Comparison of ENCODE assay signal across 18 mouse cellular contexts in genomic region chr13:43260731-43261130, GRCm38 (mm10). TPM values are rescaled to one million over a fixed set of nuclear protein-coding genes. Genes with fewer than 3 reads are reported as not detected.
A peak's percentile ranks its signal among the peaks of the same experiment; 100 is the strongest.
DNase-seq lines count a peak whose midpoint lies in the region; ATAC-seq and TF ChIP-seq lines count a peak whose summit lies in the region.
"Had no signal": no experiment of that assay in that cellular context is flagged by ENCODE, and none has a peak within 500 bp of the region (broad histone marks: within the 10 kb centered on the region; RNA-seq: fewer than 3 reads in every experiment).

No protein-coding gene starts in this region.

- no peak overlapping the region for H3K9ac ChIP-seq in midbrain, embryonic 11.5 days (ENCODE audit: low read length)
- H3K9ac ChIP-seq in midbrain, embryonic 14.5 days (replicated peaks; ENCODE audit: low read length), result no peak overlapping the region
- peak overlapping the region; percentile 44; the same call in 1 of the 2 replicates for H3K9ac ChIP-seq in liver, embryonic 13.5 days
- H3K9ac ChIP-seq in kidney, embryonic 15.5 days, result no peak overlapping the region
- no peak overlapping the region for H3K9ac ChIP-seq in forebrain, embryonic 12.5 days
- H3K9ac ChIP-seq: limb, embryonic 12.5 days had no signal

- 81% methylated on average over 6 of the region's 6 CpGs for whole genome bisulfite sequencing in midbrain, embryonic 11.5 days
- 86% methylated on average over 6 of the region's 6 CpGs for WGBS in midbrain, embryonic 14.5 days
- WGBS in liver, embryonic 13.5 days (ENCODE audit: insufficient replicate concordance), result 15% methylated on average over 6 of the region's 6 CpGs
- WGBS in kidney, embryonic 15.5 days, result 80% methylated on average over 6 of the region's 6 CpGs
- 82% methylated on average over 6 of the region's 6 CpGs for WGBS in forebrain, embryonic 12.5 days

- H3K27me3 ChIP-seq in midbrain, embryonic 11.5 days (ENCODE audit: control insufficient read depth, insufficient read depth, low read length), result no peaks in the 10 kb centered on the region
- H3K27me3 ChIP-seq in midbrain, embryonic 14.5 days (ENCODE audit: control insufficient read depth, insufficient read depth, low read length), result no peaks in the 10 kb centered on the region
- no peaks in the 10 kb centered on the region for H3K27me3 ChIP-seq in liver, embryonic 13.5 days
- no peaks in the 10 kb centered on the region for H3K27me3 ChIP-seq in myocyte (ENCODE audit: control insufficient read depth, insufficient read depth, insufficient read length)
- no peaks in the 10 kb centered on the region for H3K27me3 ChIP-seq in kidney, embryonic 15.5 days
- no peaks in the 10 kb centered on the region for H3K27me3 ChIP-seq in forebrain, embryonic 12.5 days
- H3K27me3 ChIP-seq: limb, embryonic 12.5 days had no signal

- ATAC-seq in midbrain, embryonic 11.5 days (ENCODE audit: low FRiP score), result no peak
- ATAC-seq in midbrain, embryonic 14.5 days (ENCODE audit: low FRiP score, low TSS enrichment), result no peak
- ATAC-seq in liver, embryonic 13.5 days (ENCODE audit: low read depth), result peak; percentile 89
- ATAC-seq in kidney, embryonic 15.5 days (replicated peaks; ENCODE audit: low FRiP score), result no peak
- no peak for ATAC-seq in forebrain, embryonic 12.5 days (ENCODE audit: low FRiP score)
- ATAC-seq: midbrain, embryonic 16.5 days had no signal

- no peak for TF ChIP-seq CTCF in cortical plate, adult 2 months (IDR thresholded peaks at IDR 0.05; ENCODE audit: extremely low read depth, insufficient read depth, low read length)

- H3K27ac ChIP-seq in midbrain, embryonic 11.5 days (ENCODE audit: low read depth, low read length), result no peak overlapping the region
- H3K27ac ChIP-seq in midbrain, embryonic 14.5 days (replicated peaks; ENCODE audit: low read depth, low read length), result no peak overlapping the region
- H3K27ac ChIP-seq in cortical plate, adult 2 months (ENCODE audit: insufficient read depth, low read length), result peak overlapping the region; percentile 76
- H3K27ac ChIP-seq in liver, embryonic 13.5 days, result peak overlapping the region; percentile 91
- no peak overlapping the region for H3K27ac ChIP-seq in kidney, embryonic 15.5 days
- H3K27ac ChIP-seq in forebrain, embryonic 12.5 days, result no peak overlapping the region
- H3K27ac ChIP-seq: gastrocnemius, adult 2 months; kidney, postnatal 0 days; limb, embryonic 12.5 days had no signal

- peaks cover 39% of the 10 kb centered on the region for H3K79me2 ChIP-seq in myocyte (ENCODE audit: control insufficient read depth, insufficient read depth)

- H3ac ChIP-seq in myocyte (ENCODE audit: control insufficient read depth, insufficient read length), result no peak overlapping the region

- H3K36me3 ChIP-seq in midbrain, embryonic 11.5 days (ENCODE audit: control insufficient read depth, insufficient read depth, low read length), result no peaks in the 10 kb centered on the region
- H3K36me3 ChIP-seq in midbrain, embryonic 14.5 days (ENCODE audit: control insufficient read depth, insufficient read depth, low read length), result no peaks in the 10 kb centered on the region
- H3K36me3 ChIP-seq in liver, embryonic 13.5 days, result no peaks in the 10 kb centered on the region
- H3K36me3 ChIP-seq in myocyte (ENCODE audit: control insufficient read depth, insufficient read depth), result no peaks in the 10 kb centered on the region
- H3K36me3 ChIP-seq in kidney, embryonic 15.5 days, result no peaks in the 10 kb centered on the region
- H3K36me3 ChIP-seq in forebrain, embryonic 12.5 days (replicated peaks), result no peaks in the 10 kb centered on the region
- H3K36me3 ChIP-seq: embryonic facial prominence, embryonic 10.5 days; limb, embryonic 12.5 days had no signal

- TF ChIP-seq POLR2A in cortical plate, adult 2 months (IDR thresholded peaks at IDR 0.05; ENCODE audit: extremely low read depth, insufficient read depth, low read length), result no peak
- TF ChIP-seq POLR2A in myocyte (IDR thresholded peaks at IDR 0.05; ENCODE audit: insufficient read length, low read depth), result no peak

- no peak overlapping the region for H3K4me2 ChIP-seq in midbrain, embryonic 11.5 days
- no peak overlapping the region for H3K4me2 ChIP-seq in midbrain, embryonic 14.5 days (ENCODE audit: low read length)
- peak overlapping the region; percentile 68 for H3K4me2 ChIP-seq in liver, embryonic 13.5 days
- peak overlapping the region; percentile 15 for H3K4me2 ChIP-seq in myocyte (ENCODE audit: low read depth)
- H3K4me2 ChIP-seq in kidney, embryonic 15.5 days, result no peak overlapping the region
- H3K4me2 ChIP-seq in forebrain, embryonic 12.5 days, result no peak overlapping the region
- H3K4me2 ChIP-seq: limb, embryonic 12.5 days had no signal

- peaks cover 3% of the 10 kb centered on the region; the same call in 1 of the 2 replicates for H3K4me1 ChIP-seq in midbrain, embryonic 11.5 days (ENCODE audit: control insufficient read depth, insufficient read depth, low read length)
- 0 out of 2 replicates have a peak, but pooled peaks cover 6% of the 10 kb centered on the region for H3K4me1 ChIP-seq in midbrain, embryonic 14.5 days (ENCODE audit: control insufficient read depth, insufficient read depth, low read length)
- peaks cover 28% of the 10 kb centered on the region for H3K4me1 ChIP-seq in cortical plate, adult 2 months (ENCODE audit: control insufficient read depth, insufficient read depth, low read length)
- peaks cover 47% of the 10 kb centered on the region for H3K4me1 ChIP-seq in liver, embryonic 13.5 days (replicated peaks)
- no peaks in the 10 kb centered on the region for H3K4me1 ChIP-seq in kidney, embryonic 15.5 days
- no peaks in the 10 kb centered on the region for H3K4me1 ChIP-seq in forebrain, embryonic 12.5 days
- H3K4me1 ChIP-seq: limb, embryonic 12.5 days had no signal

- no peaks in the 10 kb centered on the region for H3K9me3 ChIP-seq in midbrain, embryonic 11.5 days (ENCODE audit: control insufficient read depth, low read length)
- H3K9me3 ChIP-seq in midbrain, embryonic 14.5 days (ENCODE audit: control insufficient read depth, low read length), result no peaks in the 10 kb centered on the region
- 0 out of 2 replicates have a peak, but pooled peaks cover 5% of the 10 kb centered on the region for H3K9me3 ChIP-seq in liver, embryonic 13.5 days (replicated peaks)
- no peaks in the 10 kb centered on the region for H3K9me3 ChIP-seq in kidney, embryonic 15.5 days (replicated peaks)
- H3K9me3 ChIP-seq in forebrain, embryonic 12.5 days, result no peaks in the 10 kb centered on the region
- H3K9me3 ChIP-seq: embryonic facial prominence, embryonic 10.5 days; limb, embryonic 12.5 days had no signal

- H3K4me3 ChIP-seq in midbrain, embryonic 11.5 days (ENCODE audit: low read depth, low read length), result no peak overlapping the region
- no peak overlapping the region for H3K4me3 ChIP-seq in midbrain, embryonic 14.5 days (replicated peaks; ENCODE audit: low read depth, low read length)
- no peak overlapping the region for H3K4me3 ChIP-seq in cortical plate, adult 2 months (ENCODE audit: insufficient read depth, low read length)
- peak overlapping the region; percentile 38 for H3K4me3 ChIP-seq in liver, embryonic 13.5 days (replicated peaks)
- H3K4me3 ChIP-seq in myocyte, result no peak overlapping the region
- no peak overlapping the region for H3K4me3 ChIP-seq in kidney, embryonic 15.5 days (replicated peaks)
- no peak overlapping the region for H3K4me3 ChIP-seq in forebrain, embryonic 12.5 days (replicated peaks)
- H3K4me3 ChIP-seq: embryonic facial prominence, embryonic 10.5 days; gastrocnemius, adult 2 months; limb, embryonic 12.5 days had no signal

- DNase-seq in midbrain, embryonic 11.5 days (ENCODE audit: low spot score, missing footprints), result peak; percentile 31
- DNase-seq in midbrain, embryonic 14.5 days, result no peak
- DNase-seq in liver, embryonic 13.5 days, result peak; percentile 70
- no peak for DNase-seq in right cerebral cortex, adult 18-20 months
- DNase-seq: cerebellum, adult 8-10 months; gastrocnemius, adult 2 months; heart, postnatal 4 days; layer of hippocampus, postnatal 36 days; lung, postnatal 10 days; thymus, adult 18-20 months had no signal

TF ChIP-seq in myocyte, 11 proteins besides CTCF, POLR2A, EP300 and RAD21:
- TF ChIP-seq POLR2AphosphoS2 (IDR thresholded peaks at IDR 0.05; ENCODE audit: insufficient read length, low read depth), result no peak
- no peak for TF ChIP-seq SRF (IDR thresholded peaks at IDR 0.05; ENCODE audit: control insufficient read depth, insufficient read length, low read depth)
- no peak for TF ChIP-seq TCF12 (IDR thresholded peaks at IDR 0.05; ENCODE audit: insufficient read depth, poor library complexity, severe bottlenecking)
- TF ChIP-seq TCF3 (IDR thresholded peaks at IDR 0.05; ENCODE audit: insufficient read length, low read depth), result no peak
- TF ChIP-seq MAX (IDR thresholded peaks at IDR 0.05; ENCODE audit: low read depth), result no peak
- TF ChIP-seq REST (IDR thresholded peaks at IDR 0.05; ENCODE audit: insufficient read depth, insufficient read length), result no peak

RNA-seq across cellular contexts. Expression of gene Gfod1, which starts 43.2 kb away (rescaled TPM):
- 0.53 and 0.77 TPM in 2 replicates for polyA plus RNA-seq in midbrain, embryonic 11.5 days (2014; fragmentation: Nextera tagmentation; extraction: Ambion mirVana)
- polyA plus RNA-seq in midbrain, embryonic 14.5 days (2014; fragmentation: Nextera tagmentation; extraction: Ambion mirVana), result 3.7 and 4.7 TPM in 2 replicates
- 39.7 and 42.1 TPM in 2 replicates for polyA plus RNA-seq in cortical plate, adult 2 months (2012; rRNA removed)
- polyA plus RNA-seq in liver, embryonic 13.5 days (2015; fragmentation: Nextera tagmentation; extraction: Ambion mirVana), result 0.15 TPM in 2 replicates
- polyA plus RNA-seq in myocyte (2012; fragmentation: generic; extraction: Trizol), result 6.5 TPM
- 0.28 and 0.65 TPM in 2 replicates for polyA plus RNA-seq in kidney, embryonic 15.5 days (2015; fragmentation: Nextera tagmentation; extraction: Ambion mirVana)
- polyA plus RNA-seq in forebrain, embryonic 12.5 days (2016; fragmentation: Nextera tagmentation; extraction: Ambion mirVana), result 0.97 and 1.1 TPM in 2 replicates

Comparison
In these comparisons a context has a peak if more than half of its experiments do, and no peak if none do; other contexts are left out.
1. DNase-seq: peak in midbrain, embryonic 11.5 days (single experiment) and liver, embryonic 13.5 days (single experiment); none in midbrain, embryonic 14.5 days (single experiment) and right cerebral cortex, adult 18-20 months (single experiment).
2. H3K27ac ChIP-seq: peak in cortical plate, adult 2 months (single experiment) and liver, embryonic 13.5 days (single experiment); none in midbrain, embryonic 11.5 days (single experiment), midbrain, embryonic 14.5 days (single experiment), kidney, embryonic 15.5 days (single experiment) and forebrain, embryonic 12.5 days (single experiment).
3. H3K4me2 ChIP-seq: peak in liver, embryonic 13.5 days (single experiment) and myocyte (single experiment); none in midbrain, embryonic 11.5 days (single experiment), midbrain, embryonic 14.5 days (single experiment), kidney, embryonic 15.5 days (single experiment) and forebrain, embryonic 12.5 days (single experiment).